Mouse (Mus musculus) bone marrow, adult 2 months (tissue): ENCODE measurements around the gene Ccnl2.

Experiments used
- CTCF ChIP-seq: fragments of 200-500 bp; IDR thresholded peaks from 2 replicates; pipeline ENCODE4 v1.5.1; 2011; ENCODE audit warnings: low read length, control low read depth; ENCODE audit not compliant: control insufficient read depth, insufficient read depth
- POLR2A ChIP-seq: fragments of 200-500 bp; IDR thresholded peaks from 2 replicates; pipeline ENCODE4 v1.6.1; 2011; ENCODE audit warnings: low read depth, mild to moderate bottlenecking, control low read depth, low read length, borderline replicate concordance; ENCODE audit not compliant: control insufficient read depth

DNA sequence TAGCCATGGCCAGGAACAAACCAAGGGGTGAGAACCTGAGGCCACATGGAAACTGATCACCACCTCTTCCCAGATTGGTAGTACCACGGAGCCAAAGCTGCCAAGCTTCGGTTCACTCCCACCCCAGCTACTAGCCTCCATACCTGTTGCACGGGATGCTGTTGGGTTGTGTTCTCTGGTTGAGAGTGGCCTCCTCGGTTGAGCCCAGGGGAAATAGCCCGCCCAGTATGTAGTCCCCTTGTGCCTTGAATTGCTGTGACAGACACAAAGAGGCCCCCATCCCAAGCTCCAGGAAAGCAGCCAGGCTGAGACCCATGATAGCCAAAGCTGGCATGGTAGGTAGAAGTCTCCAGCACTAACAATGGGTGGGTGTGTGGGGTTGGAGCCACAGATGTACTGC is 50.7 kb downstream of the Ccnl2 start, which contains the start of gene Tas1r3:
- no peak for TF ChIP-seq CTCF
- TF ChIP-seq POLR2A: no peak
